Mouse (Mus musculus): Measurements from ENCODE around the gene Smchd1. TPM values are rescaled to one million over a fixed set of nuclear protein-coding genes. Genes with fewer than 3 reads are reported as not detected.
"Not testable (repeated sequence)": the region's sequence is repeated elsewhere in the genome, so short reads cannot be mapped to it uniquely, and the experiment has no call there.

The Smchd1 gene
- polyA plus RNA-seq, 1 experiment, result 113 TPM

GRCm38 (mm10) chr17:71338627-71339026 lies 136.5 kb downstream of the Smchd1 start:
- H3K9me3 ChIP-seq (replicated peaks; ENCODE audit: control insufficient read depth, insufficient read depth, low read length, poor library complexity, severe bottlenecking), result no peaks in the 10 kb centered on the region
- H3K9ac ChIP-seq (ENCODE audit: low read depth, poor library complexity, severe bottlenecking), result no peak overlapping the region
- H3K36me3 ChIP-seq (ENCODE audit: control insufficient read depth, insufficient read depth, low read length, poor library complexity, severe bottlenecking), result no peaks in the 10 kb centered on the region
- H3K4me1 ChIP-seq (ENCODE audit: control insufficient read depth, insufficient read depth, low read length), result no peaks in the 10 kb centered on the region
- H3K27me3 ChIP-seq (ENCODE audit: control insufficient read depth, insufficient read depth, low read length, poor library complexity, severe bottlenecking), result no peaks in the 10 kb centered on the region
- no peak overlapping the region for H3K27ac ChIP-seq (ENCODE audit: insufficient read depth, low read length)
- no peak for TF ChIP-seq POLR2A (IDR thresholded peaks at IDR 0.05; ENCODE audit: insufficient read depth, low read length)
- TF ChIP-seq CTCF (IDR thresholded peaks at IDR 0.05; ENCODE audit: low read depth, low read length), result no peak
- no peak overlapping the region for H3K4me3 ChIP-seq (ENCODE audit: low read depth, low read length)

DNA sequence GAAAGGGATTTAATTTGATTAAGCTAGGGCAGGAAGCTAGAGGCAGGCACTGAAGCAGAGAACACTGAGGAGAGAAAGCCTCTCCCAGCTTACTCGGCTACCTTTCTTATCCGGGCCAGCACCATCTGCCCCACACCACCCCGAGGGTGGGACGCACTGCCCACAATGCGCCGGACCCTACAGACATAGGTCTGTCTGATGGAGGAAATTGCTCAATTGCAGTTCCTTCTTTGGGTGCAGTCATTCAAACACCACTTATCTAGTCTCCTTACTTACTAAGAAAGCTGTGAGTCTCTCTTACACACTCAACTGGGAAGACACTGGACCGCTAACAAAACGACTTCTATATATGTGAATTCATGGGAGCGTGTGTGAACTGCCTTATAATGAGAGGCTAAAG lies 137.6 kb downstream of the Smchd1 start:
- H3K27me3 ChIP-seq (ENCODE audit: control insufficient read depth, insufficient read depth, low read length, poor library complexity, severe bottlenecking), result no peaks in the 10 kb centered on the region

DNA sequence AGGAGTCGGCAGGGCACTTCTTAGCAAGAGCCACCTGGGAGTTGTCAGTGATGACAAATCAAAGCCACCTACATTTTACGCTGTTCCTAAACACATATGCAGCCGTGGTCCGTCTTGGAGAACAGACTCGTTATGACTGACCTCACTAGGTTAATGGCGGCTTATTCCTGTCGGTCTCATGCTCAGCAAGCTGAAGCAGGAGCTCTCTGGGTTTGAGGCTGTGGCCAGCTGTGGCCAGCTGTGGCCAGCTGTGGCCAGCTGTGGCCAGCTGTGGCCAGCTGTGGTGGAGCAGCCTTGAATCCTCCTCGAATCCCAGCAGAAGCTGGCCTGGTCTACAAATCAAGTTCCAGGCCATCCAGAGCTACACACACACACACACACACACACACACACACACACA lies 138.7 kb downstream of the Smchd1 start:
- Histone ChIP-seq H3K27me3 (ENCODE audit: control insufficient read depth, insufficient read depth, low read length, poor library complexity, severe bottlenecking) (no peaks in the 10 kb centered on the region; the same call in 1 of the 2 replicates), H3K9me3 (replicated peaks; ENCODE audit: control insufficient read depth, insufficient read depth, low read length, poor library complexity, severe bottlenecking) (no peaks in the 10 kb centered on the region), H3K36me3 (ENCODE audit: control insufficient read depth, insufficient read depth, low read length, poor library complexity, severe bottlenecking) (no peaks in the 10 kb centered on the region), H3K4me3 (ENCODE audit: low read depth, low read length) (no peak overlapping the region), H3K4me1 (ENCODE audit: control insufficient read depth, insufficient read depth, low read length) (no peaks in the 10 kb centered on the region), H3K27ac (ENCODE audit: insufficient read depth, low read length) (no peak overlapping the region), H3K9ac (ENCODE audit: low read depth, poor library complexity, severe bottlenecking) (no peak overlapping the region)
- no peak for TF ChIP-seq CTCF (IDR thresholded peaks at IDR 0.05; ENCODE audit: low read depth, low read length)
- TF ChIP-seq POLR2A (IDR thresholded peaks at IDR 0.05; ENCODE audit: insufficient read depth, low read length), result no peak
- TF ChIP-seq EP300 (IDR thresholded peaks at IDR 0.05; ENCODE audit: insufficient read depth, low read depth, low read length), result no peak

More for the DNA sequence above, 137.6 kb downstream of the Smchd1 start:
- no peak overlapping the region for H3K27ac ChIP-seq (ENCODE audit: insufficient read depth, low read length)
- TF ChIP-seq CTCF (IDR thresholded peaks at IDR 0.05; ENCODE audit: low read depth, low read length) (no peak), POLR2A (IDR thresholded peaks at IDR 0.05; ENCODE audit: insufficient read depth, low read length) (no peak), EP300 (IDR thresholded peaks at IDR 0.05; ENCODE audit: insufficient read depth, low read depth, low read length) (no peak)
- H3K36me3 ChIP-seq (ENCODE audit: control insufficient read depth, insufficient read depth, low read length, poor library complexity, severe bottlenecking), result no peaks in the 10 kb centered on the region
- H3K4me3 ChIP-seq (ENCODE audit: low read depth, low read length), result no peak overlapping the region
- no peaks in the 10 kb centered on the region for H3K4me1 ChIP-seq (ENCODE audit: control insufficient read depth, insufficient read depth, low read length)
- no peaks in the 10 kb centered on the region for H3K9me3 ChIP-seq (replicated peaks; ENCODE audit: control insufficient read depth, insufficient read depth, low read length, poor library complexity, severe bottlenecking)
- no peak overlapping the region for H3K9ac ChIP-seq (ENCODE audit: low read depth, poor library complexity, severe bottlenecking)

DNA sequence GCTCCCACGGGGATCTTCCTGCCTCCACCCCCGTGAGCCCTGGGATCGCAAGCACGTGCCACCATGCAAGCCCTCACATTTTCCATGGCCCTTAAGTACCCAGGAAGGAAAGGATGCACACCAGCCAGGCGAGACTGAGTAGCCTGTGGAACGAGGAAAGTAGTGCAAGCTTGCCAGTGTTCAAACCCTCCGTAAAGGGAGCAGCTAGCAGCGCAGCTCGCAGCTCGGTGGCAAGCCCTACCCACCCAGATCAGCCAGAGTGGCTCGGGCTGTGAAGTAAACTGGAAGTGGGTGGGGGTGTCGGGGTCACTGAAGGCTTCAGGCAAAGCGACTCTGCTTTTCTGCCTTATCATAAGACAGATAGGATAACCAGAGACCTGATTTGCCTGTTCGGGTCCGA lies 142.8 kb downstream of the Smchd1 start:
- H3K27me3 ChIP-seq (ENCODE audit: control insufficient read depth, insufficient read depth, low read length, poor library complexity, severe bottlenecking), result no peaks in the 10 kb centered on the region; the same call in 1 of the 2 replicates
- no peak for TF ChIP-seq EP300 (IDR thresholded peaks at IDR 0.05; ENCODE audit: insufficient read depth, low read depth, low read length)
- TF ChIP-seq POLR2A (IDR thresholded peaks at IDR 0.05; ENCODE audit: insufficient read depth, low read length), result no peak
- TF ChIP-seq CTCF (IDR thresholded peaks at IDR 0.05; ENCODE audit: low read depth, low read length), result no peak
- H3K4me1 ChIP-seq (ENCODE audit: control insufficient read depth, insufficient read depth, low read length), result no peaks in the 10 kb centered on the region

GRCm38 (mm10) chr17:71320731-71321130 lies 154.4 kb downstream of the Smchd1 start:
- H3K27me3 ChIP-seq (ENCODE audit: control insufficient read depth, insufficient read depth, low read length, poor library complexity, severe bottlenecking); H3K27ac ChIP-seq (ENCODE audit: insufficient read depth, low read length); H3K4me3 ChIP-seq (ENCODE audit: low read depth, low read length); H3K9ac ChIP-seq (ENCODE audit: low read depth, poor library complexity, severe bottlenecking); H3K9me3 ChIP-seq (replicated peaks; ENCODE audit: control insufficient read depth, insufficient read depth, low read length, poor library complexity, severe bottlenecking); H3K4me1 ChIP-seq (ENCODE audit: control insufficient read depth, insufficient read depth, low read length); H3K36me3 ChIP-seq (ENCODE audit: control insufficient read depth, insufficient read depth, low read length, poor library complexity, severe bottlenecking): not testable (repeated sequence)

More for the DNA sequence above, 142.8 kb downstream of the Smchd1 start:
- no peaks in the 10 kb centered on the region for H3K9me3 ChIP-seq (replicated peaks; ENCODE audit: control insufficient read depth, insufficient read depth, low read length, poor library complexity, severe bottlenecking)
- H3K36me3 ChIP-seq (ENCODE audit: control insufficient read depth, insufficient read depth, low read length, poor library complexity, severe bottlenecking), result no peaks in the 10 kb centered on the region
- H3K27ac ChIP-seq (ENCODE audit: insufficient read depth, low read length), result no peak overlapping the region
- no peak overlapping the region for H3K4me3 ChIP-seq (ENCODE audit: low read depth, low read length)
- no peak overlapping the region for H3K9ac ChIP-seq (ENCODE audit: low read depth, poor library complexity, severe bottlenecking)

GRCm38 (mm10) chr17:71319361-71319760 lies 155.8 kb downstream of the Smchd1 start:
- Histone ChIP-seq H3K9ac (ENCODE audit: low read depth, poor library complexity, severe bottlenecking) (no peak overlapping the region), H3K27me3 (ENCODE audit: control insufficient read depth, insufficient read depth, low read length, poor library complexity, severe bottlenecking) (no peaks in the 10 kb centered on the region), H3K4me1 (ENCODE audit: control insufficient read depth, insufficient read depth, low read length) (no peaks in the 10 kb centered on the region), H3K27ac (ENCODE audit: insufficient read depth, low read length) (no peak overlapping the region), H3K36me3 (ENCODE audit: control insufficient read depth, insufficient read depth, low read length, poor library complexity, severe bottlenecking) (no peaks in the 10 kb centered on the region), H3K9me3 (replicated peaks; ENCODE audit: control insufficient read depth, insufficient read depth, low read length, poor library complexity, severe bottlenecking) (no peaks in the 10 kb centered on the region), H3K4me3 (ENCODE audit: low read depth, low read length) (no peak overlapping the region)
- TF ChIP-seq EP300 (IDR thresholded peaks at IDR 0.05; ENCODE audit: insufficient read depth, low read depth, low read length) (no peak), CTCF (IDR thresholded peaks at IDR 0.05; ENCODE audit: low read depth, low read length) (no peak), POLR2A (IDR thresholded peaks at IDR 0.05; ENCODE audit: insufficient read depth, low read length) (no peak)
